Mouse (Mus musculus) lung, embryonic 14.5 days (tissue): ENCODE data around the gene Trip11. TPM values are rescaled to one million over a fixed set of nuclear protein-coding genes. Genes with fewer than 3 reads are reported as not detected.

Source experiments
- ATAC-seq: fragments of 200-750 bp; cut with Nextera tagmentation; 2 replicates; pipeline ENCODE4 v1.8.0; 2017; ENCODE audit warnings: mild to moderate bottlenecking, moderate TSS enrichment, moderate library complexity; ENCODE audit not compliant: insufficient read depth
- DNase-seq: peaks from one replicate; pipeline ENCODE4 v3.0.0-alpha.2; 2015
- H3K27ac ChIP-seq: fragments of 300-500 bp; sonication (generic); 2 replicates; pipeline ENCODE4 v1.5.1; 2014; ENCODE audit warnings: low read depth, mild to moderate bottlenecking, moderate library complexity
- H3K27me3 ChIP-seq: fragments of 300-500 bp; sonication (generic); 2 replicates; pipeline ENCODE4 v1.6.1; 2014; ENCODE audit warnings: low read length, control low read depth; ENCODE audit not compliant: insufficient read depth
- H3K36me3 ChIP-seq: fragments of 300-500 bp; sonication (generic); 2 replicates; pipeline ENCODE4 v1.6.1; 2014; ENCODE audit warnings: control low read depth; ENCODE audit not compliant: insufficient read depth
- H3K4me1 ChIP-seq: fragments of 300-500 bp; sonication (generic); 2 replicates; pipeline ENCODE4 v1.6.1; 2014; ENCODE audit warnings: antibody characterized with exemption, control low read depth; ENCODE audit not compliant: insufficient read depth
- H3K4me2 ChIP-seq: fragments of 300-500 bp; sonication (generic); 2 replicates; pipeline ENCODE4 v1.6.1; 2014; ENCODE audit warnings: mild to moderate bottlenecking
- H3K4me3 ChIP-seq: fragments of 300-500 bp; sonication (generic); 2 replicates; pipeline ENCODE4 v1.5.1; 2014; ENCODE audit warnings: low read depth, low read length
- H3K9ac ChIP-seq: fragments of 300-500 bp; sonication (generic); 2 replicates; pipeline ENCODE4 v1.6.1; 2014
- H3K9me3 ChIP-seq: fragments of 300-500 bp; sonication (generic); 2 replicates; pipeline ENCODE4 v1.6.1; 2016; ENCODE audit warnings: low read depth, low read length, control low read depth
- CTCF ChIP-seq: IDR thresholded peaks from 2 replicates; pipeline ENCODE4 v1.5.1; 2016; ENCODE audit warnings: antibody characterized with exemption, low read depth
- WGBS: fragments of 180-500 bp; shearing (Covaris S2); extraction: QIAGEN DNeasy Blood & Tissue Kit; methylation state at CpG from one replicate; pipeline ENCODE4 v1.1.7; 2014; 5-methylcytosine and 5-hydroxymethylcytosine counted together
- polyA plus RNA-seq: library from polyadenylated mRNA; unstranded; fragments of >200 nt; fragmentation: Nextera tagmentation; extraction: Ambion mirVana; gene quantifications from 2 replicates; pipeline ENCODE4 v1.2.1, GENCODE M21; 2014

The Trip11 gene
- polyA plus RNA-seq, 1 experiment from 2014 or later: 25.9 TPM

- DNase-seq (no peak), ATAC-seq (no peak)
- Histone ChIP-seq H3K27me3 (no peaks in the 10 kb centered on the region), H3K4me1 (no peaks in the 10 kb centered on the region), H3K4me3 (no peak overlapping the region), H3K9me3 (no peaks in the 10 kb centered on the region), H3K4me2 (no peak overlapping the region), H3K36me3 (peaks cover 23% of the 10 kb centered on the region; the same call in 1 of the 2 replicates), H3K27ac (no peak overlapping the region), H3K9ac (no peak overlapping the region)
- WGBS: 73% methylated on average over 4 of the region's 4 CpGs
- no peak for TF ChIP-seq CTCF
These were observed 35.7 kb upstream of the Trip11 start for GRCm38 (mm10) chr12:101948801-101949200.

DNA sequence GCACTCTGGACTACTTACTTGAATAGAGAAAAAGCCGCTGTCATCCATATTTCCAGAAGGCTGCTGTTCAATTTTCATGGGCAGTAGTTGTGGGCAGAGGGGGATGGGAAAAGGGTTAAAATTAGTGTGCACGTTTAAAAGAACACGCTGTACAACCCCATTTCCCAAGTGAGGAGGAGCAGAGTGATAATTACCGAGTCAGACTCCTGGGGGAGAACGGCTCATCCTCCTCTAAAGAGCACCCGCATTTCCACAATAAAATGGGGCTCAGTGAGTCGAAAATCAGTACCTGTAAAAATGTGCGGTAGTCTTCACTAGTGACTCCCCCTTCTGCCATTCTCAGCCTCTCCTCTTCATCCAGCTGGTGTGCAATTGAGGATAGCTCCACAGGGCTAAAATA, 34.9 kb upstream of the Trip11 start:
- H3K9me3 ChIP-seq: no peaks in the 10 kb centered on the region
- H3K27me3 ChIP-seq: no peaks in the 10 kb centered on the region
- H3K4me2 ChIP-seq: no peak overlapping the region
- H3K4me3 ChIP-seq: no peak overlapping the region
- TF ChIP-seq CTCF: no peak
- no peak overlapping the region for H3K27ac ChIP-seq
- H3K4me1 ChIP-seq: no peaks in the 10 kb centered on the region
- H3K36me3 ChIP-seq: peaks cover 23% of the 10 kb centered on the region; the same call in 1 of the 2 replicates
- ATAC-seq: no peak
- DNase-seq: no peak
- 86% methylated on average over 8 of the region's 8 CpGs for WGBS
- H3K9ac ChIP-seq: no peak overlapping the region

- Histone ChIP-seq H3K4me3 (no peak overlapping the region), H3K27ac (no peak overlapping the region), H3K4me2 (no peak overlapping the region), H3K36me3 (peaks cover 67% of the 10 kb centered on the region), H3K4me1 (no peaks in the 10 kb centered on the region), H3K9ac (no peak overlapping the region), H3K9me3 (no peaks in the 10 kb centered on the region), H3K27me3 (no peaks in the 10 kb centered on the region)
- WGBS: 90% methylated on average over 7 of the region's 7 CpGs
- no peak for ATAC-seq
- no peak for DNase-seq
- 0 out of 2 replicates have a peak, but pooled peaks have one; percentile 7 for TF ChIP-seq CTCF
These were observed 24.5 kb upstream of the Trip11 start for GRCm38 (mm10) chr12:101937572-101937971.

DNA sequence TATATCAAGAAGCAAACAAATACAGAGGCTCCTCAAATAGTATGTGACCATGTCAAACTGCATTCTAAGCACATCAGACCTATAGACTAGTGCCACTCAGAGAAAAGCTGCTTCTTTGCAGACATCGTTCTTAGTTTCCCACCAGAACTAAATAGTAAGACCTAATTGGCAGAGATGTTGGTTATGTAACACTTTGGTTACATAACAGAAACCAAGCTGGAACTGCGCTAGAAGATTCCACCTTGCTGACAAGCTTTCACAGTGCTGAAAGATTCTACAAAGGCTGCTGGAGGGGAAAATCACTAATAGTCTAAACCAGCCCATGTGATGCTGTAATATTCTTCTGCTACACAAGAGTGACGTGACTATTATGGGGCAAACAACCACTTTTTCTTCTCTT, 22.2 kb upstream of the Trip11 start:
- ATAC-seq (no peak), DNase-seq (no peak)
- Histone ChIP-seq H3K27me3 (no peaks in the 10 kb centered on the region), H3K4me3 (no peak overlapping the region), H3K9me3 (no peaks in the 10 kb centered on the region), H3K36me3 (peaks cover 70% of the 10 kb centered on the region), H3K4me1 (no peaks in the 10 kb centered on the region), H3K4me2 (no peak overlapping the region), H3K9ac (no peak overlapping the region), H3K27ac (no peak overlapping the region)
- 95% methylated on average over 3 of the region's 3 CpGs for WGBS
- no peak for TF ChIP-seq CTCF

DNA sequence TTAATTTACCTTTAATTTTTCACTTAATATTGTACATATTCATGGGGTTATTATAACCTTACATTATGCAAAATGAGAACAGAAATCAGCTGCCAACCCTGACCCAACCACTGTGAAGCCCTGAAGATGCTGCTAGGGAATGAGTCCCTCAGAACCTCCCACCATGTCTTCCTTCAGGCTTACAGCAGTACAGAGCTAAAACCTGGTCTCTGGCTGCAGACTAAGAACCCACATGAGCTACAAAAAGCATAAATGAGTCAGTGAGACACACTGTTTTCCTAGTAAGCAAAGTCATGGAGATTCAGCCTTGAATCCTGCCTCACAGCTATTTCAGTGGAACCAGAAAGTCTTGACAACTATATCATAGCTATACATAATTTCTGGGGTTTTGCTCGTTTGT, 15.4 kb upstream of the Trip11 start:
- DNase-seq: no peak
- Histone ChIP-seq H3K4me3 (no peak overlapping the region), H3K4me1 (no peaks in the 10 kb centered on the region), H3K27me3 (no peaks in the 10 kb centered on the region), H3K9ac (no peak overlapping the region), H3K36me3 (peaks cover 78% of the 10 kb centered on the region), H3K27ac (no peak overlapping the region), H3K9me3 (no peaks in the 10 kb centered on the region), H3K4me2 (no peak overlapping the region)
- WGBS: 70% methylated on average over 1 of the region's 1 CpGs
- no peak for ATAC-seq
- no peak for TF ChIP-seq CTCF

GRCm38 (mm10) chr12:101922313-101922712, 9.2 kb upstream of the Trip11 start:
- Histone ChIP-seq H3K9ac (no peak overlapping the region), H3K9me3 (no peaks in the 10 kb centered on the region), H3K4me2 (no peak overlapping the region), H3K27ac (no peak overlapping the region), H3K27me3 (no peaks in the 10 kb centered on the region), H3K4me3 (no peak overlapping the region), H3K4me1 (no peaks in the 10 kb centered on the region), H3K36me3 (peaks cover 41% of the 10 kb centered on the region)
- ATAC-seq (no peak), DNase-seq (no peak)
- TF ChIP-seq CTCF: no peak
- WGBS: 84% methylated on average over 6 of the region's 6 CpGs

GRCm38 (mm10) chr12:101919847-101920246, 6.8 kb upstream of the Trip11 start:
- no peaks in the 10 kb centered on the region for H3K4me1 ChIP-seq
- no peaks in the 10 kb centered on the region for H3K9me3 ChIP-seq
- H3K9ac ChIP-seq: no peak overlapping the region
- H3K36me3 ChIP-seq: peaks cover 21% of the 10 kb centered on the region
- no peak for TF ChIP-seq CTCF
- DNase-seq (no peak), ATAC-seq (no peak)
- no peak overlapping the region for H3K27ac ChIP-seq
- H3K4me3 ChIP-seq: no peak overlapping the region
- no peak overlapping the region for H3K4me2 ChIP-seq
- WGBS: 85% methylated on average over 3 of the region's 3 CpGs
- H3K27me3 ChIP-seq: no peaks in the 10 kb centered on the region

DNA sequence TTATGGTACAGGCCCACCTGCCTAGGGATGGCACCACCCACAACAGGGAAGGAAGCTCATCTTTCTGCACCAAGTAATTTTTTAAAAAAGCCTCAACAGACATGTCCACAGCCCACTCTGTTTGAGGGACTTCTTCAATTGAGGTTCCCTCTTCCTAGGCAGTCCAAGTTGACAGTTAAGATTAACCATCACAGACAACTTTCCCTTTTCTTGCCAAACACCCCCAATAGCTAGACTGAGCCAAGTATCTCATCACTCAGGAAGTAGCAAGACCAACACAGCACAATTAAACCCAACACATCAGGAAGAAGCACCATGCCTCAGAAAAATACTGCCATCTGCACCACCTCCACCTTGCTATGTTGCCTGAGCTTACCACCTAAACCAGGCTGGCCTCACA, 4.1 kb upstream of the Trip11 start:
- no peak overlapping the region for H3K27ac ChIP-seq
- no peaks in the 10 kb centered on the region for H3K4me1 ChIP-seq
- no peak for TF ChIP-seq CTCF
- no peak overlapping the region for H3K4me2 ChIP-seq
- H3K9me3 ChIP-seq: no peaks in the 10 kb centered on the region
- DNase-seq (no peak), ATAC-seq (no peak)
- no peak overlapping the region for H3K9ac ChIP-seq
- H3K4me3 ChIP-seq: no peak overlapping the region
- peaks cover 1% of the 10 kb centered on the region; the same call in 1 of the 2 replicates for H3K36me3 ChIP-seq
- no peaks in the 10 kb centered on the region for H3K27me3 ChIP-seq
